Mouse (Mus musculus): ENCODE data around the gene Junb. TPM values are rescaled to one million over a fixed set of nuclear protein-coding genes. Genes with fewer than 3 reads are reported as not detected.

Gene Junb
- polyA plus RNA-seq, 2 experiments from 2014 or later = 28.9 to 30.5 TPM

DNA sequence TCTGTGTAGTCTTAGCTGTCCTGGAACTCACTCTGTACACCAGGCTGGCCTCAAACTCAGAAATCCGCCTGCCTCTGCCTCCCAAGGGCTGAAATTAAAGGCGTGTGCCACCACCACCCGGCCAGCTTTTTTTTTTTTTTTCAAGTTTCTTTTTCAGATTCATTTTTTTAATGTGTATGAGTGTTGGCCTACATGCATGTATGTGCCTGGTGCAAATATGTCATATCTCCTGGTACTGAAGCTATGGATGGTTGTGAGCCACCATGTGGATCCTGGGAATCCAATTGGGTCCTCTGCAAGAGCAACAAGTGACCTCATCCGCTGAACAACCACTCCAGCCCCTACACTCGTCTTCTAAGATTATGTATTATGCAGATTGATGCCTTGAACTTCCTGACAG, 8.9 kb upstream of the Junb start:
- ATAC-seq = no peak

DNA sequence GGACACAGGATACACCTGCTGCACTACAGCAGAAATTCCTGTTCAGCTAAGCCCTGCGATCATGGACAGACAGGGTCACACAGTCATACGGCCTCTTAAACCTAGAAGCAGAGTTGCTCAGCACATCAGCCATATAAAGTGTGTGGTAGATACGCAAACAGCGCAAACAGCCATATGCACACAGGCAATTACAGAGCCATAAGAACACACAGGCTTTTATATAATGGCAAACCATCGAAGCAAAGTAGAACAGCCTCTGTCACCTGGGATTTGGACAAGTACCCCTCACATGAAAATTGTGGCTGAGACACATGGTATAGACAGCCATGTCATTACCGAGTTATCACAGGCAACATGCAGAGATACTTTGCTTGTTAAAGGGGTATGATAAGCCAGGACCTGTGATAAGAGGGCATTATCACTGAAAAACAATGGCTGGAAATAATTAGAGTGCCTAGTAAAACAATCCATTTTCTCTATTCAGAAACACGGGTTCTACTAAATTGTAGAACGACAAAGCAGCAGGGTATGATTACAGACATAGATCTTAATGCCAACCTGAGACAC, 7.9 kb upstream of the Junb start:
- no peak for ATAC-seq

DNA sequence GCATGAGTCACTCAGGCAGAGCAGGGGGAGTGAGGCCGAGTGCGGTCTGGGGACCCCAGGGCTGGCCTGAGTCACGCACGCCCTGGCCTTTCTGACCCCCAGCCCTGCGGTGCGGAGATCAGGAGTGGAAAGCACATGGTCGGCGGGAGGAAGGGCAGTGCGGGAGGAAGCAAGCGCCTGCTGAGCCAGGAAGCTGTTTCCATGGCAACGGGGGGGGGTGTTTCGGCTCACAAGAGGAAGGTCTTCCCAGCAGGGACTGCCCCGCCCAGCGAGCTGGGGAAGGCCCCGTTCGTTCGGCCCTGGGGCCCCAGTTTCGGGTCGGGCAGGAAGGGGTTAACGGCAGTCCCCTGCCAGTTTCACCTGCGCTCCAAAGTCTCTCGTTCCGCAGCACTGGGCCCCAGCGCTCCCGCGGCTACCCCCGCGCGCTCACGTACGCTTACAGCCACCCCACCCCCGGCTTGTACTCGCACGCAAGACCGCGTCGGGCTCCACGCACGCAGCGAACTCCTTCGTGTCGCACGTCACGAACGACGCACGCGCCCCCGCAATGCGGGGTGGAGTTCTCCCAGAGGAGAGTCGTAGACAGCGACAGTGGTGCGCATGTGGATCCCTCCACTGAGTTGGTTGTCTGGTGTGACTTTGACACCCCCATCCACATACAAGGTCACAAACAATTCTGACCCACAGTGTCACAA, 7.3 kb upstream of the Junb start:
- peak; percentile 60 for ATAC-seq

DNA sequence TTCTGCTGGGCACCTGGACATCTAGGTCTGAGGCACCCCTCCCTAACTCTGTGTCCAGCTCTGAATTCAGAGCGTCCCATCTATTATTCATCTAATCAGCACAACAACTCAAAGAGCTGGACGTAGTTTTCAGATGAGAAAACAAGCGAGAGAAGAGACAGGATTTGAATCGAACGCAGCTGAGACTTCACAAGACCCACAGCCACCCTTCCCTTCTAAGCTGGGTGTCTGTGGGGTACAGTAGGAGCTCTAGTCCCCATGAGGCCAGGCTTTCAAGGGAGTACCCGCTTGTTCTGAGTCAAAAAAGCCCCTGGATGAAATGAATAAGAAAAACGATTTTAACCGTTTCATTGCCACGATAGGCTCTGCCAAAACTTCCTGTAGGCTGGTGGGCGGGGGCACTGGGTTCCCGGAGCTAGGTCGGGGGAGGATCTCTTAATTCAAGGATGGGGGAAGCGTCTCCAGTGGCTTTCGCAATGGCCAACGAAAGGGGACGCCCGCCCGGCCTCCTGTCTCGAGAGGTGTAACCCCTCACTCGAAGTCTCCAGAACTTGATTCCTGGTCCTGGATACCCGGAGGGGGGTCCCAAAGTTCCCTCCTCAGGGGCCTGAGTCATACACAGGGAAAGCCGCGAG, 6.6 kb upstream of the Junb start:
- peak; percentile 1 for ATAC-seq

DNA sequence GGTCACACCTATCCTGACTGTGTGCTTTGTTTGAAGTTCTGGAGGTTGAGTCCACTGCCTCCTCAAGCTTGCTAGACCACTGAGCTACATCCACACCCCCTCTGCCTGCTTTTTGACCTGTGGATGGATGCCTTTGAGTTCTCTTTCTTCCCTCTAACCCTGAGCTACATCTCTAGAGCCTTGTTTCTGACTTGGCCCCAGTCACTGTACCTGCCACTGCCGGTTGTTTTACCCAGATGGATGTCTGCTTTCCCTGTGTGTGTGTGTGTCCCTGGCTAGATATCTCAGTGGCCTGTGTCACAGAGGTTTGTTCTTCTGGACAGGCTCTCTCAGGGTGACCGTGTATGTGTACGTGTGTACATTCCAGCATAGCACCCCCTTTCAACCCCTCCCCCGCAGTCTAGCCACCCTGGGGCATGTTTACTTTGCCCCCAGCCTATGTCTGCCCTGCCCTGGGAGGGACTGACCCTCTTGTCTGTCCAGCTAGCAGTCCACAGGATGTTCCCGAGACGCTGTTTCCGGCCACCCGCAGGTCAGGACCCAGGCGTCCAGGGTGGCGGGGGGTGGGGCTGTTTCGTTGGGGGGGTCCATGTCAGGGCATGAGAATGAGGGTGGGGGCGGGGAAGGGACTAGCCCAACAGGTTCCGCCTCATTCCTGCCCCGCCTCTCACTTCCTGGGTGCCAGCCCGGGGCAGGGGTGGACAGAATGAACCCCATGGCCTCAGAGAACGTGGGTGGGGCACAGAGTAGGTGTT, 6.0 kb upstream of the Junb start:
- ATAC-seq = no peak

DNA sequence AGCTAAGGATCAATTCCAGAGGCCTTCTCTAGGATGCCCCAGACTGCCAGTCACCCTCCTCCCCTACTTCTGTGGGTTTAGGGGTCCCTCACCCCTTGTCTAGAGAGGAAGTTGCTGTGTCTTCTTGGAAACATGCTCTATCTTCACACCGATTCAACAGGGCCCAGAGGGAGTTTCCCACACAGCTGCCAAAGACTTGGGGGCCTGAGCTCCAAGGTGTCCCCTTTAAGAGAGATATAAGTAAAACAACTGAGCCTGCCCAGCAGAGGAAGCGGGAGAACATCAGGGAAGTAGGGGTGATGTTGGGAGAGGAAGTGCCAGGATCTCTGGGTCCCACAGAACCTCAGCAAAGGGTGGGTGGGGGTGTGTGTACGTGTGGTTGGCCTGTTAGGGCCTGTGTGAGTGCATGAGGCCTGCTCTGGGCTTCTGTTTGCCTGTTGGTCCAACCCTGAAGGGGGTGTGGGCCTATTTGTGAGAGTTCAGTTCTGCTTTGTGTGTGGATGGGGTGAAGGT, 4.0 kb upstream of the Junb start:
- no peak for ATAC-seq

DNA sequence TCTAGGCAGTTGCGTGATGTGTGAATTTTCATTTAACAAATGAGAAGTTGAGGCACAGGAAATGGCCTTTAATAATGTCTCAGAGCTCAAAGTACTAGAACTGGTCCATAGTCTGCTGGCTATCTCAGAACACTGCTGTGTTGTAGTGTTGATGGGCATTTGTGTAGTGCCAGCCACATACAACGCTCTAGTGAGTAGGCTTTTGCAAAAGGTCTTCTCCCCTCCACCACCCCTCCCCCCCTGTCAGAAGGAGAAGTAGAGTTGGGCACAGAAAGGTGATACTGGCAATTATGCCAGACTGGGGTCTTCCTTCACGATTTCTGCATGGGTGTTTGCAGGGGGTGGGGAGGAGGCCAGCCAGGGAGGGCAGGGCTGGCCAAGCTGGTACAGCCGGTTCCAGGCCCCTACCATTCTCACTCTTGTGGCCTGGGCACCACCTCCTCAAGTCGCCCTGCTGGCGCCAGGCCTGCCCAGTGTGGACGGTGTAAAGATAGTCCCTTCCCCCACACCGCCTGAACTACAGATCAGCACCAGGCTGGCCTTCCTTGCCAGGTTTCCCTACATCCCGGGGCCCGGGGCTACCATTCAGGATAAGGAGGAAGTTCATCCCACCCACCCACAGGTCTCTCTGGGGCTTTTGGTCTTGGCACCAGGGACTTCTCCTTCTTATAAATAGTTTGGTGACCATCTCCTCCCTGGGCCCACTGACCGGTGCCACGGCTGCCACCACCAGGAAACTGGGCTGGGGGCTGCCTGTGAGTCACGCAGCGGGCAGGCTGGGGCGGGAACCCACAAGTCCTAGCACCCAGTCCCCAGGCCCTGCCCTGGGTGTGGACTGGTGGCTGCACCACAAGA, 3.4 kb upstream of the Junb start:
- ATAC-seq = no peak

DNA sequence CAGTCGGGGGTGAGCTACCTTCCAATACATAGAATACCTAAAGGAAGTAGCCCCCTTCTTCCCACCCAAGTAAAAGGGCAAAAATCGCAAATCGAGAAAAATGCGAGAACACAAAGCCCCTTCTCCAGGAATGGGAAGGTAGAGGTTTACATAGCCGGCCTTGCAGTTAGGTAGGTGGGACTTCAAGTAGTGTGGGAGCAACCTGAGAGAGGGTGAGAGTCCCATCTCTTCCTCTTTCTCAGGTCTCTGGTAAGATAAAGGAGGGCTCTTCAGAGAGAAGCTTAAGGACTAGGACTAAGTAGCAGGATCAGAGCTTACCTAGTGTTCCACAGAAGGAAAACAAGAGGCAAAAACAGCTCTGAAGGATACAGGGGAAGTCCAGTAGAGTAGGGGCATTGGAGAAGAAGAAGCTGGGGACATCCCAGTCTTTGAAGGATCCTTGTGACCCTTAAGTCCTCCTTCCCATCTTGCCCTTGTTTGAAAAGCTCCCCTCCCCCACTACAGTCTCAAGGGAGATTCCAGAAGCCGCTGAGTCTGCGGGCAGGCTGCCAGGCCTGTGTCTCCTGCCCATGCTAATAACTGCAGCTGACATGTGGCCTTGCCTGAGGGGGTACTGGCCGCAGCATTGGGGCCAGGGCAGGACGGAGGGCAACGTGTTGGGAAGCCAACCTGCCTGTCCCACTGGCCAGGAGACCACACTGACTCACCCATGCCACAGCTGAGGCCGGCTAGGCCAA, 2.3 kb upstream of the Junb start:
- ATAC-seq = no peak

DNA sequence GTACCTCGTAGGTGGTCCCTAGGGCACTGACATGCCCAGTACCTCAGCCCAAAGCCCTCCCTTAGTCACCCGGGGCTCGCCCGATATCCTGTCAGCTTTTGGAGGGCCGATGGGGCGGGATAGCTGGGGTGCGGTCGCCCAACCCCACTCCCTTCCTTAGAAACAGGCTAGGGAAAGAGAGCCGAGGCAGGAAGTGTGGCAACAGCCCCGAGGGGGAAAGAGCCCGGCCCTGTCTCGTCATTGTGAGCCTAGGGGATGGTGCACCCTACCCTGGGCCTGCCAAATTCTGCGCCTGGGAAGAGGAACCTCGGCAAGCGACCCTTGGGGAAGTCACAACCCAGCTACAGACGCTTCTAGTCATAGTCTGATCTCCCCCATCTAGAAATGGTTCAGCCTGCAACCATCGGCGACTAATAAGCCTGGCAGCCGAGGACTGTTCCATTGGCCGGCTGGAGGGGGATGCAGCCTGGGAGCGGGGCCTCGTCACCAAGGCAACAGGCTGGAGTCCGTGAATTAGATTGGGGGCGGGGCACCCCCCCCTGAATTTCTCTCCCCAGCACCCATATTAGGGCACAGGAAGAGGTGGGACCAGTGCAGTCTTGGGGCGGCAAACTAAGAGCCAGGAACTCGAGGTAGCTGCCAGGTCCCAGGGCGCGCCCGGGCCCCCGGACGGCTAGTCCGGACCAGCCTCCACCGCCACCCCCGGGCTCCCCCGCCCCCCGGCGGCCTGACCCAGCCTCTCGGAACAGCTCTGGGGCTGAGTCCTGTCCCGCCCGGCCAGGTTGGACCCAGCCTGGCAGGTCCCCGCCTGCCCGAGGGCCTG, 1.3 kb upstream of the Junb start:
- ATAC-seq = peak; percentile 26

DNA sequence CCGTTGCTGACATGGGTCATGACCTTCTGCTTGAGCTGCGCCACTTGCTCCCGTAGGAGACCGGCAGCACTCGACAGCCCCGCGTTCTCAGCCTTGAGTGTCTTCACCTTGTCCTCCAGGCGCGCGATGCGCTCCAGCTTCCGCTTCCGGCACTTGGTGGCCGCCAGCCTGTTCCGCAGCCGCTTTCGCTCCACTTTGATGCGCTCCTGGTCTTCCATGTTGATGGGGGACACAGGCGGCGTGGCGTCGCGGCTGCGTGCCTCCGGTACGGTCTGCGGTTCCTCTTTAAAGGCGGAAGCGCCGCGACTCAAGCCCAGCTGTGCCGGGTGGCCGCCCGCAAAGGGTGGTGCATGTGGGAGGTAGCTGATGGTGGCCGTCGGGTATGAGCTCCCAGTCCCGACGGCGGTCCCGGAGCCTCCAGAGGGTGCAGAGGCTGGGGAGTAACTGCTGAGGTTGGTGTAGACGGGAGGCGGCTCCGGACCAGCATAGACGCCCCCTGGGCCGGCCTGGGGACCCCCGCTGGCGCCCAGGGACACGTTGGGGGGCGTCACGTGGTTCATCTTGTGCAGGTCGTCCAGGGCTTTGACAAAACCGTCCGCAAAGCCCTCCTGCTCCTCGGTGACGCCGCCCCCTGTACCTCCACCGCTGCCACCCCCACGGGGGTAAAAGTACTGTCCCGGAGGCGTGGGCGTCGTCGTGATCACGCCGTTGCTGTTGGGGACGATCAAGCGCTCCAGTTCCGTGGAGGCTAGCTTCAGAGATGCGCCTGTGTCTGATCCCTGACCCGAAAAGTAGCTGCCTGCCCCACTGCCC, 877 bp downstream of the Junb start:
- peak; percentile 2 for ATAC-seq

DNA sequence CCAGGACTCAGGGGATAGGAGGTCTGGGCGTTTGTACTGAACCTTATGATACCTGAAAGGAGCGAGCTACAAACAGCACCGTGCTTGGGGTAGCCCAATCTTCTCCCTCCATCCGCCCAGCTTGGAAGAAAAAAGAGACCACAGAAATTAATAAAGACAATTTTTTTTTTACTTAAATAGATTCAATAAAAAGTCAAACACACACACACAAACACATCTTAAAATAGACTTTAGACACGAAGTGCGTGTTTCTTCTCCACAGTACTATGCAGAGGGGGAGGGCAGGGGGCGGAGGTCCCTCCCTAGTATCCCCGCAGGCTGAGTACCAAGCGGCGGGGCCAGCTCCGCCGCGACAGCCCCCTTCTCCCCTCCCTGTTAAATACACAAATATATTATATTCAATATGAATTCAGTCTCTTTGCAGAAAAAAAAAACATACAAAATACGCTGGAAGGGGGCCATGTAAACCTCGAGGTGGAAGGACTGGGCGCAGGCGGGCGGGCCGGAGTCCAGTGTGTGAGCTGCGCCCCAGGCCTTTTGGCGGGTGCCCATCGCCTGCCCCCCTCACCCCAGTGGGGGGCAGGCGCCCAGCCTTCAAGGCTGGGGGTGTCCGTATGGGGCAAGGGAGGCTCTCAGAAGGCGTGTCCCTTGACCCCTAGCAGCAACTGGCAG, 1.6 kb downstream of the Junb start:
- peak; percentile 0 for ATAC-seq

DNA sequence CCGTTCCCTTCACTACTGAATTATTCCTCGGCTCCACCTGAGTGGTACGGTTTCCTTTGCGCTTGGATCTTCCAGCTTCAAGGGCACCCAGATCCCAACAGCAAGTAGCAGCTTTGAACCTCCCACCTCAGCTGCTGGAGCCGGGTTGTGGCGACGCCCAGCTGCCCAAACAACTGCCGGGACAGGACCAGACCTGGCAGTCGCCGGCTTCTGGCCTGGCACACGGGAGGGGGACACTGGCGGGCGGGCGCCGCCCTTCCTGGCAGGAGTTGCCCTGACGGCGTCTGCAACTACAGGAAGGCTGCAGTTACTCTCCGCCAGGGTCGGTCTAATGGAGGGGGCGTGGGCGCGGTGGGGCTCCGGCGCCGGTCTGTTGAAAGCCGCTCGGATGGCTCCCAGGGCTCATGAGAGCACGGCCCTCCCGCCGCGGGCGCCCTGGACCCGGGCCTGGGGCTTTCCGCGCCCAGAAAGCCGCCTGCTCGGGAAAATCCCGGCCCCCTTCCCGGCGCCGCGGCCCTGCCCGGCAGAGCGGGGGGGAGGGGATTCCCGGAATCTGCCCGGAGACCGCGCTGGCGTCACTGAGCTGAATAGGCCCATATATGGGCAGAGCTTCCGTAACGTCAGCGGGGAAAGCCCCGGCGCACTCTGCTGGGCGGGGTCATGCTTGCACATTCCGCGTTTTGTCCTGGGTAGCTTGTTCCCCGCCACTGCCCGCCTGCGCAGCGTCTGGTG, 2.3 kb downstream of the Junb start:
- peak; percentile 46 for ATAC-seq

DNA sequence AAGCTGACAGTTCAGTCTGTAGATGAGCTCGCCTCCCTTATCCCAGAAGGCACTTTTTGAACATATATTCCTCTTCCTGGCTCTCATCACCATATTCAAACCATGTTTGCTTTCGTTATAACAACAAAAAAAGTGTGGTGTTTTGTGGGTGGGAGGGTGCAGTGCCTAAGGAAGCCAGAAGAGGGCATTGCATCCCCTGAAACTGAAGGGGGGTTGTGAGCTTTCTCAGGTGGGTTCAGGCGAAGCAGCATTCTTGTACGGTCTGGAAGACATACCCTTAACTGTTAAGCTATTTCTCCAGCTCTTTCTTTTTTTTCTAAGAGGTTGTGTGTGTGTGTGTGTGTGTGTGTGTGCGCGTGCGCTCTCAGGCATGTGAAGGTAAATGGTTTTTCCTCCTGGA, 3.1 kb downstream of the Junb start:
- ATAC-seq = no peak

DNA sequence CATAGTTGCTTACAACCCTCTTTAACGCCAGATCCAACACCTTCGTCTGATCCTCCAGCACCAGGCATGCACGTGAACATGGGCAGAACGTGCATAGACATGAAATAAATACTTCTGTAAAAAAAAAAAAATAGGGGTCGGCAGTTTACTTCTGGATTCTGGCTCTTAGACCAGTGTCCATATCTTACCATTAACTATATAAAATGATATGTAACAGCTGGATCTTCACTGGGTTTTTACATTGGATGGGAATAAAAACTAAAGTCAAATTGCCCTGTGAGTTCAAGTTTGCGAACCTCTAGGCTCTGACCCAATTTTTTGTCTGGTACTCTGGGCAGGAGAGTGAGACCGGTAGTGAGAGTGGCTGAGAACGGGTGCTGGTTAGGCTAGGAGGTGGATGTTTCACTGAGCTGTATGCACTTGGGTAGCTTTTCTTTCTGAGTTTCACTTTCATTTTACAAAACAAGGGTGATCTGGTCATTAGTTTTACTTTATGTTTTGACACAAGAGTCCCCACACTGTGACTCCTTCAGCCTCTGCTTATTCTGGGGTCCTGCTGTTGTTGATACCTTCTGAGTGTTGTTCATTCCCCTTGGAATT, 3.9 kb downstream of the Junb start:
- ATAC-seq = no peak

DNA sequence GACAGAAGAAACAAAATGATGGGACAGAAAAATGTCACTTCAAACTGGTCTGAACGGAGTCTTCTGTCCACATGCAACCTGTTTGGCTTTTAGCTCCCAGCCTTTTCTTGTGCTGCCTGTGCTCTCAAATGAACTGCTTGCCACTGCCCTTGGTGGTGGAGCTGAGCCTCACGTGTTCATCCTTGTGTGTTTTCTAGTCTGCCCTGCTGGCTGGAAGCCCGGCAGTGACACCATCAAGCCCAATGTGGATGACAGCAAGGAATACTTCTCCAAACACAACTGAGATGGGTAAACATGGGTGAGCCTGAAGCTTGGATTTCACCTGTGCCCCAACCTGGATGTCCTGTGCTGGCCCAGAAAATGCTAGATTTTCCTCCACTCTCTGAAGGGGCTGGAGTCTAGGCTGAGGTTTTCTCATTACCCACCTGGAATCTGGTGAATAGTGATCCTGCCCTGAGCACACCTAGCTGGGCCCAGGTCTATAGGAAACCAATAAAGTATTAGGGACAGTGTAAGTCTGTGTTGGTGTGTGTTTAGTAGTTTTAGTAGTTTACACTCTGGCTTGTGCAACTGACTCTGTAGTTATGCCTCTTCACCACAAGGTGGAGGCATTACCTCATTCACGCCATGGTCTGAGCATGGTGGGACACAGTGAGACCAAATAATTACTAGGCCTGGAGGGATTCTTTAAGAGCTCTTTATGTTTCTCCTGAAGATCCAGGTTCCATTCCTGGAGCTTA, 4.5 kb downstream of the Junb start:
- no peak for ATAC-seq

DNA sequence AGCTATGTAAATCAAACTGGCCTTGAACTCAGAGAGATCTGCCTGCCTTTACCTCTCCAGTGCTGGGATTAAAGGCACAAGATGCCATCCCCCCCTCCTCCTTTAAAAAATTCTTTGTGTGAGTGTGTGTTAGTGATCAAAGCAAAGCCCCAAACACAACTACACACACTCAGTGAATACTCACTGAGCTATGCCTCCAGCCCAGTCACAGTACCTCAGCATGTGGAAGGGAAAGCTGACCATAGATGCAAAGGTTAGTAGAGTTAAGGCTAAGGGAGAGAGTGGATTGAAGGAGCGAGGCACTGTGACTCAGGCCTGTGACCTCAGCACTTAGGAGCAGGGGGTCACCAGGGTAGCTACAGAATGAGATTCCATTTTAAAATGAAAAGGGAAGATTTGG, 5.4 kb downstream of the Junb start:
- ATAC-seq = no peak

DNA sequence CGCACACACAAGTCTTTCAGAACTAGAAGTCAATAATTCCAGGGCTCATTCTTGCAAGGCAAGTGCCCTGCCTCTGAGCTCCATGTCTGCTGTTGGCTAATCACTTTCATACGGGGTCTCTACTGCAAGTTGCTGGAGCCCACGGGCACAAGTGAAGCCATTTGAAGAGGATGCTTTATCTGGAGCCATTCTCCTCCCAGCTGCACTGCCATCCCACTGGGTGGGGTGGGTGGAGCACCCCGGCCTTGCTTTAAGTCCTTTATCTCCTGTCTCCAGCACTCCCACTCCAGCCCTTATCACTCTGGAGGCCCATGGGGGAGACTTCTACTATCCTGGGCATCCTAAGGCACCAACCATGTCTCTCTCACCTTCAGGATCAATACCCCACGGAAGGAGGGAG, 7.6 kb downstream of the Junb start:
- ATAC-seq = no peak

Measured in activated CD4-positive, CD25-positive, alpha-beta regulatory T cell, adult 4 months (primary cell).